Mouse (Mus musculus): ENCODE measurements around the gene Wdr4.
"Not testable (repeated sequence)": the region's sequence is repeated elsewhere in the genome, so short reads cannot be mapped to it uniquely, and the experiment has no call there.

Wdr4 gene

DNA sequence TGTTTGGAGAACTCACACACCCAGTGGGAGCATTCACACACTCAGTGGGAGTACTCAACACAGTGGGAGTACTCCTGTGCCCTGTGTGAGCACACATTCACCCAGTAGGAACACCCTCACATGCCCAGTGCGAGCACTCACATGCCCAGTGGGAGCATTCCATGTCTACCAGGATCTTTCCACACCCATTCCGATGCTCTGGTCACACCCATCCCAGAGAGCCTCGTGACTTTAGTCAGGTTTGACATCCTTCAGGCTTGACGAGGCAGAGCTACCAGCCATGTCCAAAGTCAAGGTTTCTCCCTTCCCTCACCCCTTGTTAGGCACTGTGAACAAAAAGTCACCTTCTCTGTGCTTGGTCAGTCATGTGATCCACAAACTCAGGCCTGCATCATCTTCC is 15.6 kb upstream of the Wdr4 start:
- DNase-seq, result no peak

- DNase-seq, result not testable (repeated sequence)
Measured at GRCm38 (mm10) chr17:31532331-31532730, 12.6 kb upstream of the Wdr4 start.

DNA sequence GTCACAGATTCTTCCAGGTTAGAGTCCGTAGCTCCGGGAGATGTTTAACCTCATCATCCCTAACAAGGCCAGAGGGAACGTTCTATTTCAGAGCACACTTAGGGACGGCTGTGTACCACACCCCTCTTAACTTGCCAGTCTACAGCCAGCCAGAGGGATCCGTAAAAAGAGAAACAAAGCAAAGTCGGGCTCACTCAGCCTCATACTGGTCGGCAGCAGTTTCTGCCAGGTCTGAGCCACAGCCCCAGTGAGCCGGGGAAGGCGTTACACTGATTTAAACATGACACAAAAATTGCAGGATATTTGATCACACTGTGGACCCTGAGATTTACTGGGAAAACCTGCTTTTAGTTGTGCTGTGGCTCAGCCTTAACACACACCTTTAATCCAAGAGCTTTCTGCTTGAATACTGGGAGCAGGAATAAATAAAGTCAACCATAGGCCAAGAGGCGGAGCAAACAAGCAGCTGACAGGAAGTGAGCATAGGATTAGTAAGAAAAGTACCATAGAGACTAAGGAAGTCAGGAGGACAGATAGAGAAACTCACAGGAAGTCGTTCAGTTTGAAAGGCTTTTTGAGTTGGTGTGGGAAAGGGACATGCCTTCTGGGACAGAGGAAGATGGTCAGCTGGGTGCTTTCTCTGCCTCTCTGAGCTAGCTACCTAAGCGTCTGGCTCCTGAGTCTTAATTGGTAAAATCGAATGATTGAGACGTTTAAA is 11.8 kb upstream of the Wdr4 start:
- DNase-seq, result no peak

DNA sequence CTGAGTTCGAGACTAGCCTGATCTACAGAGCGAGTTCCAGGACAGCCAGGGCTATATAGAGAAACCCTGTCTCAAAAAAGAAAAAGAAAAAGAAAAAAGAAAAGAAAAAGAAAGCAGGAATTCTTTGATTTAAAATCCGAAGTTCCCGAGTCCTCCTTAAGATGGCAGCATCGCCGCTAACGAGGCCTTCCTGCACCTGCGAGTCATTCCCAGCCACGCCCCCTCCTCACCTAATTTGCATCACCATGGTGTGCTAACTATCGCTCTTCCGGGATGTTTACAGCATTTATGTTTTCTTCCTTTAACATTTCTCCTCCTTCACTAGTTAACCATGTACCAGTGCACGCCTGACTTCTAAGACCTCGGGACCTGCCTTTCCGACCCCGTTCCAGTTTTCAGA is 9.5 kb upstream of the Wdr4 start:
- DNase-seq, result peak; percentile 33

- no peak for DNase-seq
Measured at GRCm38 (mm10) chr17:31525816-31526215, 6.0 kb upstream of the Wdr4 start.

DNA sequence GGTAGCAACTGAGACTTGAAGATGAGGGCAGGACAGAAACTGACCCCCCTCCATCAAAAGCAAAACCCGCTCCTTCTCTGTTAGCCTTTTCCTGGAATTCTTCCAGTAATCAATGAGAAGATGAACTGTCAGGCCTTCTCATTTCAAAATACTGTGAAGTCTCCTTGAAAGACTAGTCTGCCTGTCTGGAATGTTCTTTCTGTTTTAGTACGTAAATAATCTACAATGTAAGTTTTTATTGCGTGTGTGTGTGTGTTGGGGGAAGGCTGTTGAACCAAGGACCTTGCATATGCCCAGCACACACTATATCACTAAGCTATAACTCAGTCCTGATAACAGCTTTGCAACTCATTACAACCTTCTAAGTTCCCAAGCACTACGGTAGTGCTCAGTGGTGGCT is 5.3 kb upstream of the Wdr4 start:
- no peak for DNase-seq

DNA sequence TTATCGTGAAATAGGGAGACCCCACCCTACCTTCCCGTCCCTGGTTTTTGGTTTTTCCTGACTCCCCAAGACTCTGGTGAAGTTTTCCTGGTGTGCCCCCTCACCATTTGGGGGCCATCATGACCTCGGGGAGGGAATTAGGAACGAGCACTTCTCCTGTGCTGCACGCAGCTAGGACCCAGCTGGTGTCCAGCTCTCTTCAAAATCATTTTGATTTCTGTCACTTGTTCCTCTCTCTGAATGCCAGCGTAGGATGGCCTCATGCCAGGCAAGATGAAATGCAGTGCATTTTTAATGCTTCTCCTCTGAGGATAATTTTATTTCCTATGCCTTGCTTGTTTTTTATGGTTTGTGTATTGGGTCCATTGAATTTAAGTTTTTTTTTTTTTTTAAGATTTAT is 2.2 kb upstream of the Wdr4 start:
- no peak for DNase-seq

GRCm38 (mm10) chr17:31520895-31521294 is 1.1 kb upstream of the Wdr4 start:
- no peak for DNase-seq

GRCm38 (mm10) chr17:31519344-31519945 is 335 bp downstream of the Wdr4 start:
- no peak for DNase-seq

GRCm38 (mm10) chr17:31514696-31515095 is 5.1 kb downstream of the Wdr4 start:
- DNase-seq, result no peak

DNA sequence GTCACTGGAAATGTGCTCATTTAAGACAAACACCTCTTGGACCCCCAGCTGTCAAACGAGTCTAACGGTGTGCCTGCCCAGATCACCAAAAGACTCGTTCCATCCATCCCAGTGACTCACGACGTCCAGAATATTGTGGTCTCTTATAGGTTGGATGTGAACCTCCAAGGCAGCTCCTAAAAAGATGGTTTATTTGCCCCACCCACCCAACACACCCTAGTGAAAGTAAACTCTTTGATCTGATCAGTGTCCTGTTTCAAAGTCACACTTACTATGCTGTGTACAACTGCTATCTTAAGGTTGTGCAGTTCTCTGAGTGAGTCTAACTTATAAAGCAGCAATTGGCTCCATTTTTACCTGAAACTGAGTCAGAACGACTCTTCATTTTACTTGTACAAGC is 7.2 kb downstream of the Wdr4 start:
- no peak for DNase-seq

- DNase-seq, result peak; percentile 88
Measured at GRCm38 (mm10) chr17:31511792-31512495, 7.8 kb downstream of the Wdr4 start.

- no peak for DNase-seq
Measured at GRCm38 (mm10) chr17:31510944-31511343, 8.8 kb downstream of the Wdr4 start.

- no peak for DNase-seq
Measured at GRCm38 (mm10) chr17:31506282-31506681, 13.5 kb downstream of the Wdr4 start.

GRCm38 (mm10) chr17:31505013-31505412 is 14.8 kb downstream of the Wdr4 start:
- no peak for DNase-seq

DNA sequence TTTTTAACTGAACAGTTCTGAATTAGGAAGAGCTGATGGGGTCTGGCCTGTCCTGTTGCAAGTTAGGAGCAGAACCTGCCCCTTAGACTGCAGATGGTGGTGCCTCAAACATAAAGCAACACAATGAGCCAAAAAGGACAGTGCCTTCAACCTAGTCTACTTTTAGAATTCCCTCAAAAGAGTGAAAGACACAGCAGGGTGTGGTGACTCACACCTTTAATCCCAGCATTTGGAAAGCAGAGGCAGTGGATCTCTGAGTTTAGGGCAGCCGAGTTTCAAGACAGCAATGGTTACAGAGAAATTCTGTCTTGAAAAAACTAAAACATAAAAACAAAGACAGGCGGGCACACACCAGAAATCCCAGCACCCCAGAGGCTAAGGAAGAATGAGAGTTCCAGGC is 15.8 kb downstream of the Wdr4 start:
- no peak for DNase-seq

DNA sequence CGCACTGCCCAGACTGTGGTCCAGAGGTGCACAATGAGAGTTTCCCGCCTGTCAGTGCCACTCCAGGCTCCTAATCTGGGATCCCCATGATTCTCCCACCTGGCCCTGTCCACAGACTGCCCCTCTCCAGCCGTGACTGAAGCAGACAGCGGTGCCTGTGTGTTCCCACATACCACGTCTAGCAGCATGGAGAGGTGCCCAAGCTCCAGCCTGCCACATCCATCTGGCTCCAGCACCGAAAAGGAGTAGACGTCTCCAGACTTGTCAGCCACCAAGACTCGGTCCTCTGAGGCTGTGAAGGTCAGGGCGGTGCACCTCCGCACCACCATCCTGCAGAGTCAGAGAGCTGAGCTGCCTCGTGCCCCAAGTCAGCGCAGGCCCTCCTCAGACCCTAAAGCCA is 16.4 kb downstream of the Wdr4 start:
- DNase-seq, result no peak

GRCm38 (mm10) chr17:31502261-31502927 is 17.4 kb downstream of the Wdr4 start:
- no peak for DNase-seq

DNA sequence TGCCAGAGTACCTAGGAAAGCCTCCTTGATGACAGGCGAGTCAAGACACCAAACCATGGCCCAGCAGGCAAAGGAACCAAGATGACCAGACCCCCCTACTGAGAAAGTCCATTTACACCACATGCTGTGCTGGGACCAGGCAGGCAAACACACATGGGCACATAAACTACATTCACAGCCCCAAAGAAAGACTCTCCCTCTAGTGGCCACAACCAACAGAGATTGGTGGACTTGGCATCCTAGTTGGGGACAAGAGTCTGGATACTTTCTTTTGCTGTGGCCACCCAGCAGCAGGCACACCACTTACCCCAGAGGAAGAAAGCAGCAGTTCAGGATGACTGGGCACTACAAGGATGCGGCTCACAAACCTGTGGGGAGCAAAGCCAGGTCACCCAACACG is 18.9 kb downstream of the Wdr4 start:
- DNase-seq, result no peak

GRCm38 (mm10) chr17:31500416-31500815 is 19.4 kb downstream of the Wdr4 start:
- no peak for DNase-seq

GRCm38 (mm10) chr17:31499725-31500124 is 20.1 kb downstream of the Wdr4 start:
- DNase-seq, result no peak

DNA sequence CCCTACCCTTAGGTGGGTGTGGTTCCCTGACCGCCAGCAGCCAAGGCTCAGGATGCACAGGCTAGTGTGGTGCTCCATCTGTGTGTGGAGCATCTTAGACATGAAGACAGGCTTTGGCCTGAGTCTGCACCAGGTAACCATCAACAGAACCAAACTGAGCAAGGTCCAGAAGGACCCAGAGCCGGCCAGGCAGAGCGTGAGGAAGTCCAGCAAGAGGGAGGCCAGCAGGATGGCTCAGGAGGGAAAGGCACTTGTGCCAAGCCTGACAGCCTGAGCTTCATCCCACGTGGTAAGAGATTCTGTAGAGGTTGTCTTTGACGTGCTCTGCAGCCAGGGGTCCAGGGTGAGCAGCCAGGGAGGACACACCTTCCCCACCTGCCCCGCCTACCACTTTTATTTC is 22.1 kb downstream of the Wdr4 start:
- no peak for DNase-seq

DNA sequence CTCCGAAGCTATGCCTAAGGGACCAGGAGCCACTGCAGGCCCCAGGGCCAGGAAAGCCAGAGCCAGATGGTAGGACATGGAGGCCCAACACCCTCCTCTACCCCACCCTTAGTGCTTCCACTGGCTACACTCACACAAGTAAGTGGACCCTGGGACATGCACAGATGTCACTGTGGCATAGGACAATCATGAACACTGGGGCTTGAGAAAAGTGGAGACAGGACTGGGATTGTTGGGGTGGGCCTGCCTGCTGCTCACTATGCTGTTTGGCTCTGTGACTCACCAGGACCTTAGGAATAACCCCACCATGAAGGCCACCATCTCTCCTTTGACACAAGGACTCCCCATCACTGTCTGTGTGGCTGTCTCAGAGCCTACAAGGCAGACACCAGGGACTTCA is 24.8 kb downstream of the Wdr4 start:
- DNase-seq, result no peak

- peak; percentile 70 for DNase-seq
Measured at GRCm38 (mm10) chr17:31492416-31492815, 27.4 kb downstream of the Wdr4 start.
